ENCODE assay signal across 27 mouse cellular contexts in the genomic region with DNA sequence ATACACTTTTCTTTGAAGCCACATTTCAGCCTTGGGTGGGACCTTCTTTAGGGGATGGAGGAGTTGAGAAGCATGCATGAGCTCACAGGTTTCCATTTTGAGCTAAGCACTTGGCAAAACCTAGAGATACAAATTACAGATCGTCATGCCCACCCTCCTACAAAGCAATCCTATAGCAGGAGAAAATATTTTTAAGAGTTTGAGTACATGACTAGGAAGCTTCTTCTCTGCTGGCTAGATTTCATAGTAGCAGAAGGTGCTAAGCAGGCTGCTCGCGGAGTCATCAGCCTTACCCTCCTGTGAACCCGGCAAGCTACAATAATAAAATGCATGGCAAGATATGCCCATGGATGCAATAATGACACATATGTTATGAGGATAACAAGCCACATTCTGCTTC.
A peak's percentile ranks its signal among the peaks of the same experiment; 100 is the strongest.
DNase-seq lines count a peak whose midpoint lies in the region; ATAC-seq and TF ChIP-seq lines count a peak whose summit lies in the region.
"Had no signal": no experiment of that assay in that cellular context is flagged by ENCODE, and none has a peak within 500 bp of the region (broad histone marks: within the 10 kb centered on the region; RNA-seq: fewer than 3 reads in every experiment).

No protein-coding gene starts in this region.

- H3K36me3 ChIP-seq in forebrain, embryonic 14.5 days (ENCODE audit: control insufficient read depth, insufficient read depth, low read length) = no peaks in the 10 kb centered on the region
- no peaks in the 10 kb centered on the region for H3K36me3 ChIP-seq in forebrain, embryonic 10.5 days (replicated peaks)
- H3K36me3 ChIP-seq: embryonic facial prominence, embryonic 13.5 days; G1E; heart, embryonic 13.5 days; hindbrain, embryonic 12.5 days; limb, embryonic 13.5 days; liver, embryonic 12.5 days had no signal

- H3K9ac ChIP-seq in forebrain, embryonic 14.5 days (ENCODE audit: low read length) = no peak overlapping the region
- H3K9ac ChIP-seq: embryonic facial prominence, embryonic 13.5 days; heart, embryonic 13.5 days; hindbrain, embryonic 12.5 days; limb, embryonic 13.5 days; liver, embryonic 12.5 days had no signal

- no peak for TF ChIP-seq CTCF in layer of hippocampus, adult 2 months (conservative IDR thresholded peaks at IDR 0.05)

- no peaks in the 10 kb centered on the region for H3K27me3 ChIP-seq in forebrain, embryonic 14.5 days (replicated peaks; ENCODE audit: control insufficient read depth, insufficient read depth, low read length)
- no peaks in the 10 kb centered on the region for H3K27me3 ChIP-seq in forebrain, embryonic 10.5 days (ENCODE audit: poor library complexity, severe bottlenecking)
- H3K27me3 ChIP-seq: CH12.LX; embryonic facial prominence, embryonic 13.5 days; heart, embryonic 13.5 days; hindbrain, embryonic 12.5 days; limb, embryonic 13.5 days; liver, embryonic 12.5 days had no signal

- H3K27ac ChIP-seq in forebrain, embryonic 14.5 days (ENCODE audit: low read depth, low read length) = no peak overlapping the region
- H3K27ac ChIP-seq in forebrain, embryonic 10.5 days = no peak overlapping the region
- H3K27ac ChIP-seq in layer of hippocampus, adult 2 months = no peak overlapping the region
- H3K27ac ChIP-seq: embryonic facial prominence, embryonic 13.5 days; heart, adult 2 months; heart, embryonic 13.5 days; hindbrain, embryonic 12.5 days; limb, embryonic 13.5 days; liver, embryonic 12.5 days had no signal

- H3K4me2 ChIP-seq in forebrain, embryonic 14.5 days (ENCODE audit: low read length) = no peak overlapping the region
- H3K4me2 ChIP-seq: embryonic facial prominence, embryonic 13.5 days; heart, embryonic 13.5 days; hindbrain, embryonic 12.5 days; limb, embryonic 13.5 days; liver, embryonic 12.5 days; midbrain, embryonic 11.5 days had no signal

- no peaks in the 10 kb centered on the region for H3K9me3 ChIP-seq in forebrain, embryonic 14.5 days (replicated peaks; ENCODE audit: control insufficient read depth, low read length)
- no peaks in the 10 kb centered on the region for H3K9me3 ChIP-seq in forebrain, embryonic 10.5 days
- H3K9me3 ChIP-seq: embryonic facial prominence, embryonic 13.5 days; G1E; hindbrain, embryonic 12.5 days; limb, embryonic 13.5 days; liver, embryonic 12.5 days had no signal

- 87% methylated on average over 4 of the region's 4 CpGs for WGBS in forebrain, embryonic 14.5 days
- WGBS in forebrain, embryonic 10.5 days = 95% methylated on average over 4 of the region's 4 CpGs

- ATAC-seq in forebrain, embryonic 14.5 days = no peak
- ATAC-seq: intestine, postnatal 0 days; liver, embryonic 12.5 days; Patski had no signal

- H3K4me3 ChIP-seq in forebrain, embryonic 14.5 days (ENCODE audit: low read depth, low read length) = no peak overlapping the region
- H3K4me3 ChIP-seq in forebrain, embryonic 10.5 days = no peak overlapping the region
- no peak overlapping the region for H3K4me3 ChIP-seq in layer of hippocampus, adult 2 months
- H3K4me3 ChIP-seq: embryonic facial prominence, embryonic 13.5 days; erythroblast, embryonic 14.5 days; heart, adult 2 months; heart, embryonic 13.5 days; hindbrain, embryonic 12.5 days; limb, embryonic 13.5 days; liver, embryonic 12.5 days had no signal

- no peaks in the 10 kb centered on the region for H3K4me1 ChIP-seq in forebrain, embryonic 14.5 days (ENCODE audit: control insufficient read depth, insufficient read depth, low read length)
- H3K4me1 ChIP-seq in forebrain, embryonic 10.5 days = no peaks in the 10 kb centered on the region
- H3K4me1 ChIP-seq: embryonic facial prominence, embryonic 13.5 days; heart, embryonic 13.5 days; hindbrain, embryonic 12.5 days; limb, embryonic 13.5 days; liver, embryonic 12.5 days had no signal

- DNase-seq in forebrain, embryonic 14.5 days (ENCODE audit: low spot score) = peak; percentile 31
- no peak for DNase-seq in forebrain, embryonic 10.5 days (ENCODE audit: extremely low spot score, low spot score)
- peak; percentile 10 for DNase-seq in layer of hippocampus, adult 9-11 months
- no peak for DNase-seq in layer of hippocampus, adult 2 months (ENCODE audit: low spot score in 2 of 2)
- DNase-seq in right cerebral cortex, postnatal 10 days (ENCODE audit: low spot score in 2 of 2) = peak; percentile 31 to 54
- DNase-seq in right cerebral cortex, postnatal 25 days = no peak
- DNase-seq in thymus, postnatal 14 days = no peak
- DNase-seq: adrenal gland, adult 2 months; B cell, adult 2 months; embryo, embryonic 11 days; gastrocnemius, postnatal 36 days; heart, adult 2 months; heart, postnatal 14 days; lung, adult 18-20 months; lung, postnatal 10 days; thymus, postnatal 25 days had no signal

Comparison
In these comparisons a context has a peak if more than half of its experiments do, and no peak if none do; other contexts are left out.
1. DNase-seq: peak in forebrain, embryonic 14.5 days (single experiment), layer of hippocampus, adult 9-11 months (single experiment) and right cerebral cortex, postnatal 10 days (2 of 2); none in forebrain, embryonic 10.5 days (single experiment), layer of hippocampus, adult 2 months (0 of 2), right cerebral cortex, postnatal 25 days (single experiment) and thymus, postnatal 14 days (single experiment).